Mouse (Mus musculus) liver, embryonic 13.5 days (tissue): Measurements from ENCODE around the gene Sirt1. TPM values are rescaled to one million over a fixed set of nuclear protein-coding genes. Genes with fewer than 3 reads are reported as not detected.

Experiments
- ATAC-seq: fragments of 200-750 bp; cut with Nextera tagmentation; 2 replicates; pipeline ENCODE4 v1.8.0; 2017; ENCODE audit warnings: low read depth, mild to moderate bottlenecking, moderate number of reproducible peaks, moderate library complexity
- DNase-seq: peaks from one replicate; pipeline ENCODE4 v3.0.0; 2022
- H3K27ac ChIP-seq: fragments of 300-500 bp; sonication (generic); 2 replicates; pipeline ENCODE4 v1.5.1; 2015; ENCODE audit warnings: moderate library complexity, mild to moderate bottlenecking, inconsistent platforms
- H3K27me3 ChIP-seq: fragments of 300-500 bp; sonication (generic); 2 replicates; pipeline ENCODE4 v1.6.1; 2015; ENCODE audit warnings: mild to moderate bottlenecking, inconsistent platforms
- H3K36me3 ChIP-seq: fragments of 300-500 bp; sonication (generic); 2 replicates; pipeline ENCODE4 v1.6.1; 2015; ENCODE audit warnings: mild to moderate bottlenecking, inconsistent platforms
- H3K4me1 ChIP-seq: fragments of 300-500 bp; sonication (generic); replicated peaks from 2 replicates; pipeline ENCODE4 v1.6.1; 2015; ENCODE audit warnings: inconsistent platforms
- H3K4me2 ChIP-seq: fragments of 300-500 bp; sonication (generic); 2 replicates; pipeline ENCODE4 v1.6.1; 2015; ENCODE audit warnings: inconsistent platforms, mild to moderate bottlenecking, moderate library complexity
- H3K4me3 ChIP-seq: fragments of 300-500 bp; sonication (generic); replicated peaks from 2 replicates; pipeline ENCODE4 v1.5.1; 2015; ENCODE audit warnings: mild to moderate bottlenecking, inconsistent platforms
- H3K9ac ChIP-seq: fragments of 300-500 bp; sonication (generic); 2 replicates; pipeline ENCODE4 v1.6.1; 2015; ENCODE audit warnings: mild to moderate bottlenecking, inconsistent platforms
- H3K9me3 ChIP-seq: fragments of 300-500 bp; sonication (generic); replicated peaks from 2 replicates; pipeline ENCODE4 v1.6.1; 2016; ENCODE audit warnings: inconsistent platforms
- WGBS: fragments of 180-500 bp; shearing (Covaris S2); methylation state at CpG from one replicate; pipeline ENCODE4 v1.1.7; 2015; ENCODE audit not compliant: insufficient replicate concordance; 5-methylcytosine and 5-hydroxymethylcytosine counted together
- polyA plus RNA-seq: library from polyadenylated mRNA; unstranded; fragments of >200 nt; fragmentation: Nextera tagmentation; extraction: Ambion mirVana; gene quantifications from 2 replicates; pipeline ENCODE4 v1.2.1, GENCODE M21; 2015

The Sirt1 gene
- polyA plus RNA-seq, 1 experiment from 2014 or later = 3.1 TPM

DNA sequence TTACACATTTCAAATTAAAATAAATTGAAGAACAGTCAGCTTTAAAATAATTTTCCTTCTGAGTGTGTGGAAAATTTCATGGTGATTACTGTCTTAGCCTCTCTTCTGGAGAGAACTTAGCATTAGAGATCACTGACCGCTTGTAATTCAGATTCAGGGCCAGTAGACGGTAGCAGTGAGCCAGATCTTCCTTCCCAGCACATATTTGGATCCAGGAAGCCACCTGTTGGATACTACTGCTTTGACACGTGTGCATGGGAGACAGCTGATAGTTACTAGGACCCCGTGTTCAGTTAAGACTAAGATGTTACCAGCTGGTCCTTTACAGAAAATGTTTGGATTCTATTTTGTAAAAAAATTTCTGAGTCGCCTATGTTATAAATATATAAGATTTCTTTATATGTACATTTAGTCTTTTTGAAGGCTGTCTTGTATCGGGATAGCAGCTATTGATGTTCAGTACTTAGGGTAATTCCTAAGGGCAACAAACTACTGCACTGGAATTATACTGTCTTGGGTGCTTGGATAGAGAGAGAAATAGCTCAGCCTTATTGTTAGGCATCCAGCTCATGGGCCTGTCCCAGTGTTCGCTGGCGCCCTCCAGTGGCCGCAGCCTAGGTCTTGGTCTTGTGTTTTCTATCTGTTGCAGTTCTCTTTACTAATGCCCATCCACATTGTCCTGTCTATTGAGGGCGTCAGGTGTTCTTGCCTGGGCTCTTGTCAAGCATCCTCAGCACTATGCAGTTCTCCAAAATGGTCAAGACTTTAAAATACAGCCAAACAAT lies 72.7 kb downstream of the Sirt1 start:
- no peak overlapping the region for H3K4me2 ChIP-seq
- peaks cover 76% of the 10 kb centered on the region for H3K36me3 ChIP-seq
- DNase-seq (peak; percentile 75), ATAC-seq (peak; percentile 76)
- no peak overlapping the region for H3K4me3 ChIP-seq
- no peaks in the 10 kb centered on the region for H3K4me1 ChIP-seq
- H3K9ac ChIP-seq = no peak overlapping the region
- 34% methylated on average over 10 of the region's 10 CpGs for WGBS
- no peaks in the 10 kb centered on the region for H3K27me3 ChIP-seq
- H3K9me3 ChIP-seq = no peaks in the 10 kb centered on the region
- no peak overlapping the region for H3K27ac ChIP-seq

DNA sequence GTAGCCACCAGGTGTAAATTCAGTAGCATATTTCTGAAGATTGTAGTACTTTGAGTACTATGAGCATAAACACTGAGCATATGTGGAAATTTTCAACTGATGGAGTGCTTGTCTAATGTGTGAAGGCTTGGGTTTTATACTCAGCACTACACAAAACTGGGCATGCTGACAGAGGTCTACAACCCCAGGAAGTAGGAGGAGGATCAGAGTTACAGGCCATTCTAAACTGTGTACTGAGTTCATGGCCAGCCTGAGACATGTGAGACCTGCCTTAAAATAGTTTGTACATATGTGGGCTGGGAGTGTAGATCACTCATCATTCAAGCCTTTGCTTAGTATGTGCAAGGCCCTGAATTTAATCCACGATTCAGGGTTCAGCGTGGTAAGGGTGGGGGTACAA lies 79.1 kb downstream of the Sirt1 start:
- ATAC-seq (no peak), DNase-seq (no peak)
- Histone ChIP-seq H3K9me3 (no peaks in the 10 kb centered on the region), H3K4me2 (no peak overlapping the region), H3K4me3 (no peak overlapping the region), H3K27me3 (no peaks in the 10 kb centered on the region), H3K27ac (no peak overlapping the region), H3K36me3 (peaks cover 83% of the 10 kb centered on the region), H3K4me1 (no peaks in the 10 kb centered on the region), H3K9ac (no peak overlapping the region)
- WGBS = 88% methylated on average over 2 of the region's 2 CpGs

DNA sequence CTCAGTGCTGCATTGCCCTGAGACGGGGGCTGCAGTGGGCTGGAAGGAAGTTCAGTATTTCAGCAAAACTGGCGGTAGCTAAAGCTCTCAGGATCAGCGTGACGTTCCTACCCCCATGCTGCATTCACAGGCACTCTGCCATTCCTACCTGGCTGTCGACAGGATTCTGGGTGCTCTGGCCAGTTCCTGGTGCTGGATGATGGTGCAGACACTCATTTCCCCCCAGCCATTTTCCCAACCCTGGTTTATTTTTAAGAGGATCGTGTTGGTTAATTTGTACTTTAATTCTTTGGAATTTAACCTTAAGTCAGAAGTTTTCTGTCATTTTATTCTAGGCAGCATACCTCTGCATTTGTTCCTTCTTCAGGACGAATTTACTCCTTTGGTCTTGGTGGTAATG lies 98.7 kb downstream of the Sirt1 start:
- H3K36me3 ChIP-seq = peaks cover 71% of the 10 kb centered on the region
- WGBS = 83% methylated on average over 7 of the region's 7 CpGs

DNA sequence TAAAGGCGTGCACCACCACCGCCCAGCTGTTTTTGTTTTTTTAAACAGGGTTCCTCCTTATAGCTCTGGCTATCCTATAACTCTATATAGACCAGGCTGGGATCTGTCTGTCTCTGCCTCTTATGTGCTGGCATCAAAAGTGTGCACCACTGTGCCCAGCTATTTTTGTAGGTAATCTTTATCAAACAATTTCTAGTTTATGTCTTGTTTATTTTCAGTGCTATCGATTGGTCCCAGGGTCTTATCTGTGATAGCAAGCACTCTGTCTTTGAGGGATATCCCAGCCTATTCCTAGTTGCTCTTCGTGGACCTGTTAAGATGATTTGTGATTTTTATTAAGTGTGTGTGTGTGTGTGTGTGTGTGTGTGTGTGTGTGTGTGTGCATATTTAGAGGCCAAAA lies 99.1 kb downstream of the Sirt1 start:
- peak; percentile 25 for DNase-seq
- 41% methylated on average over 4 of the region's 4 CpGs for WGBS
- H3K4me2 ChIP-seq = peak overlapping the region; percentile 12; the same call in 1 of the 2 replicates
- H3K9me3 ChIP-seq = no peaks in the 10 kb centered on the region
- no peak overlapping the region for H3K4me3 ChIP-seq
- peak; percentile 69 for ATAC-seq
- H3K4me1 ChIP-seq = peaks cover 51% of the 10 kb centered on the region
- no peak overlapping the region for H3K9ac ChIP-seq
- H3K27ac ChIP-seq = peak overlapping the region; percentile 67
- no peaks in the 10 kb centered on the region for H3K27me3 ChIP-seq
- peaks cover 71% of the 10 kb centered on the region for H3K36me3 ChIP-seq

More for the DNA sequence above, 98.7 kb downstream of the Sirt1 start:
- H3K4me2 ChIP-seq = peak overlapping the region; percentile 12; the same call in 1 of the 2 replicates
- no peaks in the 10 kb centered on the region for H3K27me3 ChIP-seq
- no peak for DNase-seq
- peaks cover 47% of the 10 kb centered on the region for H3K4me1 ChIP-seq
- peak overlapping the region; percentile 67 for H3K27ac ChIP-seq
- H3K9ac ChIP-seq = no peak overlapping the region
- H3K4me3 ChIP-seq = no peak overlapping the region
- no peak for ATAC-seq
- H3K9me3 ChIP-seq = no peaks in the 10 kb centered on the region

GRCm38 (mm10) chr10:63279851-63280250 lies 101.7 kb downstream of the Sirt1 start:
- peaks cover 75% of the 10 kb centered on the region for H3K4me1 ChIP-seq
- H3K4me2 ChIP-seq = no peak overlapping the region
- H3K27me3 ChIP-seq = no peaks in the 10 kb centered on the region
- no peak overlapping the region for H3K27ac ChIP-seq
- H3K9me3 ChIP-seq = no peaks in the 10 kb centered on the region
- H3K9ac ChIP-seq = no peak overlapping the region
- ATAC-seq (no peak), DNase-seq (no peak)
- 93% methylated on average over 3 of the region's 3 CpGs for WGBS
- no peak overlapping the region for H3K4me3 ChIP-seq
- H3K36me3 ChIP-seq = peaks cover 55% of the 10 kb centered on the region

DNA sequence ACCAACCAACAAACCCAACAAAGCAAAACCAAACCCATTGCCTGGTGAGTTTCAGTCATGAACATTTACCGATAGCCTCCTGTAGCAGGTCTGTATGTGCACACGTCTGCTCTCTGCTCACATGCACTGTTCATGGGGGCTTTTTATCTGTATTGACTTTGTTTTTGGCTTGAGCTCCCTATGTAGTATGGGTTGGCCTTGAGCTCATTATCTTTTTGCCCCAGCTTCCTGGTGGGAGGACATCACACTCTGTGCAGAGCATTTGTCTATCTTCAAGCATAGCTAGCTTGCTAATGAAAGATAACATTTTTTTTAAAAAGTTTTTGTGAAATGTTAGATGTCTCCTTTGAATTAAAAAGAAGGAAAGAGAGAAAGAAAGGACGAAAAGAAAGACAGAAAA lies 104.5 kb downstream of the Sirt1 start:
- Histone ChIP-seq H3K4me2 (peak overlapping the region; percentile 63), H3K36me3 (peaks cover 46% of the 10 kb centered on the region)

DNA sequence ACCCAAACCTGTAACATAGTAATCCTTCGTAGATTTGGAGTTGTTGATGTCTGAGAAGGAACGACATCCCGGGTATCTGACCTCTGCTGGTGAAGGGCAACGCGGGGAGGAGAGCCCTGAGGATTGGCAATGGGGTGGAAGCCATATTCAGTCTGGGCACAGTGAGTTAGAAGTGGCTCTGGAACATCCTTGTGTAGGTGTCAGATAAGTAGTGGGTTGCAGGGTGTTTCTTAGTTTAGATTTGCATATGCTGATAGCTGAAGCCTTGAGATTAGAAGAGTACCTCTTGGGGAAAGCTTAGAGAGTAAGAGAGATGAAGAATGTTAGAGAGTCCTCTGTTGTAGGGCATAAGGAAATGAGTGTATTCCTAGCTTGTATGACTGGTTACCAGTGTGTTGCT lies 108.6 kb downstream of the Sirt1 start:
- WGBS = 51% methylated on average over 5 of the region's 5 CpGs
- Histone ChIP-seq H3K4me2 (peak overlapping the region; percentile 54), H3K9me3 (no peaks in the 10 kb centered on the region), H3K27ac (peak overlapping the region; percentile 90), H3K27me3 (no peaks in the 10 kb centered on the region), H3K36me3 (peaks cover 45% of the 10 kb centered on the region), H3K4me3 (peak overlapping the region; percentile 33; the same call in 1 of the 2 replicates), H3K9ac (peak overlapping the region; percentile 10), H3K4me1 (peaks cover 68% of the 10 kb centered on the region)
- peak; percentile 86 for ATAC-seq
- peak; percentile 62 for DNase-seq

More for the DNA sequence above, 104.5 kb downstream of the Sirt1 start:
- 21% methylated on average over 3 of the region's 3 CpGs for WGBS
- no peaks in the 10 kb centered on the region for H3K9me3 ChIP-seq
- peak overlapping the region; percentile 41 for H3K4me3 ChIP-seq
- H3K27ac ChIP-seq = peak overlapping the region; percentile 96
- H3K9ac ChIP-seq = peak overlapping the region; percentile 67
- no peaks in the 10 kb centered on the region for H3K27me3 ChIP-seq
- DNase-seq = peak; percentile 76
- peak; percentile 93 for ATAC-seq
- peaks cover 73% of the 10 kb centered on the region for H3K4me1 ChIP-seq

GRCm38 (mm10) chr10:63272401-63272800 lies 109.1 kb downstream of the Sirt1 start:
- Histone ChIP-seq H3K27ac (peak overlapping the region; percentile 90), H3K4me2 (peak overlapping the region; percentile 54), H3K9ac (peak overlapping the region; percentile 10; the same call in 1 of the 2 replicates), H3K4me3 (0 out of 2 replicates have a peak overlapping the region, but pooled peaks have one; percentile 33), H3K36me3 (peaks cover 40% of the 10 kb centered on the region), H3K9me3 (no peaks in the 10 kb centered on the region), H3K27me3 (no peaks in the 10 kb centered on the region), H3K4me1 (peaks cover 64% of the 10 kb centered on the region)
- no peak for DNase-seq
- ATAC-seq = peak; percentile 76

Other genes starting within 250 kb of the Sirt1 start
- 0.06 and 0.07 TPM in 2 replicates for gene Mypn, start 177.8 kb downstream of the Sirt1 start, polyA plus RNA-seq
- 23.9 and 30.0 TPM in 2 replicates for gene Herc4, start 137.9 kb downstream of the Sirt1 start, polyA plus RNA-seq
- gene Dnajc12, start 739 bp upstream of the Sirt1 start, polyA plus RNA-seq = 16.5 and 18.1 TPM in 2 replicates
- not detected in 2 replicates for gene Gm7075, start 40.1 kb upstream of the Sirt1 start, polyA plus RNA-seq
- 0.05 and 0.13 TPM in 2 replicates for gene Ctnna3, start 48.4 kb upstream of the Sirt1 start, polyA plus RNA-seq